Mouse (Mus musculus) neural tube, embryonic 15.5 days (tissue): ENCODE results near the gene 2310022B05Rik. TPM values are rescaled to one million over a fixed set of nuclear protein-coding genes. Genes with fewer than 3 reads are reported as not detected.

Experiments used
- ATAC-seq: fragments of 200-750 bp; cut with Nextera tagmentation; 2 replicates; pipeline ENCODE4 v1.8.0; 2017; ENCODE audit warnings: mild to moderate bottlenecking, moderate TSS enrichment, moderate library complexity; ENCODE audit not compliant: low FRiP score
- H3K27ac ChIP-seq: fragments of 300-500 bp; sonication (generic); replicated peaks from 2 replicates; pipeline ENCODE4 v1.5.1; 2015; ENCODE audit warnings: mild to moderate bottlenecking, inconsistent platforms
- H3K27me3 ChIP-seq: fragments of 300-500 bp; sonication (generic); replicated peaks from 2 replicates; pipeline ENCODE4 v1.6.1; 2015; ENCODE audit warnings: inconsistent platforms
- H3K36me3 ChIP-seq: fragments of 300-500 bp; sonication (generic); 2 replicates; pipeline ENCODE4 v1.6.1; 2015; ENCODE audit warnings: inconsistent platforms
- H3K4me1 ChIP-seq: fragments of 300-500 bp; sonication (generic); 2 replicates; pipeline ENCODE4 v1.6.1; 2015; ENCODE audit warnings: inconsistent platforms
- H3K4me2 ChIP-seq: fragments of 300-500 bp; sonication (generic); 2 replicates; pipeline ENCODE4 v1.6.1; 2015; ENCODE audit warnings: inconsistent platforms, mild to moderate bottlenecking, moderate library complexity
- H3K4me3 ChIP-seq: fragments of 300-500 bp; sonication (generic); replicated peaks from 2 replicates; pipeline ENCODE4 v1.5.1; 2015; ENCODE audit warnings: mild to moderate bottlenecking, inconsistent platforms
- H3K9ac ChIP-seq: fragments of 300-500 bp; sonication (generic); replicated peaks from 2 replicates; pipeline ENCODE4 v1.6.1; 2015; ENCODE audit warnings: mild to moderate bottlenecking, inconsistent platforms
- H3K9me3 ChIP-seq: fragments of 300-500 bp; sonication (generic); replicated peaks from 2 replicates; pipeline ENCODE4 v1.6.1; 2016; ENCODE audit warnings: inconsistent platforms
- WGBS: fragments of 180-500 bp; shearing (Covaris S2); methylation state at CpG from one replicate; pipeline ENCODE4 v1.1.7; 2015; ENCODE audit warnings: mixed read lengths; 5-methylcytosine and 5-hydroxymethylcytosine counted together
- polyA plus RNA-seq: library from polyadenylated mRNA; unstranded; fragments of >200 nt; fragmentation: Nextera tagmentation; extraction: Ambion mirVana; gene quantifications from 2 replicates; pipeline ENCODE4 v1.2.1, GENCODE M21; 2015

The 2310022B05Rik gene
- polyA plus RNA-seq, 1 experiment from 2014 or later, result 15.4 TPM

- Histone ChIP-seq H3K4me3 (no peak overlapping the region), H3K4me2 (peak overlapping the region; percentile 25), H3K9me3 (no peaks in the 10 kb centered on the region), H3K27me3 (no peaks in the 10 kb centered on the region), H3K9ac (no peak overlapping the region), H3K4me1 (peaks cover 77% of the 10 kb centered on the region), H3K36me3 (0 out of 2 replicates have a peak, but pooled peaks cover 3% of the 10 kb centered on the region), H3K27ac (0 out of 2 replicates have a peak overlapping the region, but pooled peaks have one; percentile 7)
- ATAC-seq, result no peak
- WGBS, result 69% methylated on average over 7 of the region's 7 CpGs
Measured at GRCm38 (mm10) chr8:124657961-124658360, 5.2 kb downstream of the 2310022B05Rik start.

DNA sequence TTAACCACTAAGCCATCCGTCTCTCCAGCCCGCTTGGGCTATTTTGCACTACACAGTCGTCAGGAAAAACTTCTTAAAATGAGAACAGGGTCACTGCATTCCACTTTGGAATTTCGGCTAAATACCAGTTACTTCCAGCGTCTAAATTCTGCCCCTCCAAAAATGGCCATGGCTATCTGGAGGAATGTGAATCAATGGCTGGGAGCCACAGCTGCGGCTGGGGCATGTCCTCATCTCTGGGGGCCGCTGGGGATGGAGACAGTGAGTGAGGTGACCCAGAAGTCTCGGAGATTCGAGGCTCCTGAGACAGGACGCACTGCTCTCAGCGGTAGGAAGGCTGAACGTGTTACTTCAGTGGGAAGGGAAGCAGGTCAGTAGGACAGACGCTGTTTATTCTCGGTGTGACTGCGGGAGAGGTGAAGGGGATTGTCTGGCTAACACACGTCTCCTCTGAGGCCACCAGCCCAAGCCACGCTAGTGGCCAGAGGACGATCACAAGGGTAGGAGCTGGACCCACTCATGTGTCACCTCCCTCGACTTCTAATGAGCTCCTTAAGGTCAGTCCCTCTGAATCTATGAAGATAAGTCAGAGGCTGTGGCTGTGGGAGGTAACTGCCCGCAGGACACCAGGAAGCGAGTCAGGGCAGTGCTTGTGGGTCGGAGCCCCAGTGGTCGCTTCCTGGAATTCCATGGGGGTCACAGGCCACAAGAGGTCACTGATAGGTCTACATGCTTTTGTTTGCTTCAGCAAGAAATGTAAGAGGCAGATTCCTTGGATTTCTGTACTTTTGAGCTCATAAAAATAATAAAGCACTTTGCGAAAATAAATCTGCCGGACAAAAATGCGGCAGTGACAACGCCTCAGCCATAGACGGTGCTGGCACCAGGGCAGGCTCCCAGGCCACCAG lies 9.3 kb downstream of the 2310022B05Rik start:
- H3K9me3 ChIP-seq, result no peaks in the 10 kb centered on the region
- no peak overlapping the region for H3K9ac ChIP-seq
- H3K27ac ChIP-seq, result peak overlapping the region; percentile 18; the same call in 1 of the 2 replicates
- WGBS, result 79% methylated on average over 28 of the region's 28 CpGs
- ATAC-seq, result no peak
- H3K27me3 ChIP-seq, result no peaks in the 10 kb centered on the region
- H3K4me2 ChIP-seq, result no peak overlapping the region
- no peak overlapping the region for H3K4me3 ChIP-seq
- peaks cover 12% of the 10 kb centered on the region for H3K36me3 ChIP-seq
- H3K4me1 ChIP-seq, result peaks cover 59% of the 10 kb centered on the region

- H3K27me3 ChIP-seq, result no peaks in the 10 kb centered on the region
- H3K9ac ChIP-seq, result no peak overlapping the region
- H3K9me3 ChIP-seq, result no peaks in the 10 kb centered on the region
- peaks cover 51% of the 10 kb centered on the region for H3K4me1 ChIP-seq
- H3K4me2 ChIP-seq, result no peak overlapping the region
- ATAC-seq, result no peak
- no peak overlapping the region for H3K4me3 ChIP-seq
- H3K27ac ChIP-seq, result peak overlapping the region; percentile 18
- WGBS, result 35% methylated on average over 4 of the region's 4 CpGs
- H3K36me3 ChIP-seq, result peaks cover 12% of the 10 kb centered on the region
Measured at GRCm38 (mm10) chr8:124652546-124652945, 10.6 kb downstream of the 2310022B05Rik start.

GRCm38 (mm10) chr8:124651776-124652175 lies 11.4 kb downstream of the 2310022B05Rik start:
- H3K4me1 ChIP-seq, result peaks cover 48% of the 10 kb centered on the region

DNA sequence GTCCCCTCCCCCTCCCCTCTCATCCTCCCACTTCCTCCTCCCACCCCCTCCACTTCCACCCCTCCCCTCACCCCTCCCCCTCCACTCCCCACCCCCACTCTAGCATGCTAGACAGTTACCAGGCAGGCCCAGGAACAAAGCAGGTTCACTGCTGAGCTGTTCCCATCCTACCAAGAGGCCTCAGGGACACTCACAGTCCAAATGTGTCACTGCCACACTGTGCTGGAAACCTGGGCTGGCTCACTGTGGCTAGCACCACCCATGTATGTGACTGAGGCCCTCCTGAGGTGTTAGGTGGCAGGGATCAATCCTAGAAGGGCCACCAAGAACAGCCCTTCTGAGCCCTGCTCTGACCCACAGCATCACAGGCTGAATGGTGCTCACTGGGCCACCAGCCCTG lies 14.9 kb downstream of the 2310022B05Rik start:
- Histone ChIP-seq H3K27ac (no peak overlapping the region), H3K4me1 (peaks cover 43% of the 10 kb centered on the region), H3K4me3 (no peak overlapping the region), H3K9me3 (no peaks in the 10 kb centered on the region), H3K36me3 (peaks cover 9% of the 10 kb centered on the region), H3K4me2 (no peak overlapping the region), H3K9ac (no peak overlapping the region), H3K27me3 (no peaks in the 10 kb centered on the region)
- no peak for ATAC-seq

More at GRCm38 (mm10) chr8:124651776-124652175, 11.4 kb downstream of the 2310022B05Rik start:
- H3K36me3 ChIP-seq, result peaks cover 12% of the 10 kb centered on the region
- no peaks in the 10 kb centered on the region for H3K9me3 ChIP-seq
- no peak overlapping the region for H3K27ac ChIP-seq
- no peaks in the 10 kb centered on the region for H3K27me3 ChIP-seq
- 91% methylated on average over 20 of the region's 20 CpGs for WGBS
- no peak overlapping the region for H3K4me2 ChIP-seq
- ATAC-seq, result no peak
- no peak overlapping the region for H3K9ac ChIP-seq
- H3K4me3 ChIP-seq, result no peak overlapping the region

DNA sequence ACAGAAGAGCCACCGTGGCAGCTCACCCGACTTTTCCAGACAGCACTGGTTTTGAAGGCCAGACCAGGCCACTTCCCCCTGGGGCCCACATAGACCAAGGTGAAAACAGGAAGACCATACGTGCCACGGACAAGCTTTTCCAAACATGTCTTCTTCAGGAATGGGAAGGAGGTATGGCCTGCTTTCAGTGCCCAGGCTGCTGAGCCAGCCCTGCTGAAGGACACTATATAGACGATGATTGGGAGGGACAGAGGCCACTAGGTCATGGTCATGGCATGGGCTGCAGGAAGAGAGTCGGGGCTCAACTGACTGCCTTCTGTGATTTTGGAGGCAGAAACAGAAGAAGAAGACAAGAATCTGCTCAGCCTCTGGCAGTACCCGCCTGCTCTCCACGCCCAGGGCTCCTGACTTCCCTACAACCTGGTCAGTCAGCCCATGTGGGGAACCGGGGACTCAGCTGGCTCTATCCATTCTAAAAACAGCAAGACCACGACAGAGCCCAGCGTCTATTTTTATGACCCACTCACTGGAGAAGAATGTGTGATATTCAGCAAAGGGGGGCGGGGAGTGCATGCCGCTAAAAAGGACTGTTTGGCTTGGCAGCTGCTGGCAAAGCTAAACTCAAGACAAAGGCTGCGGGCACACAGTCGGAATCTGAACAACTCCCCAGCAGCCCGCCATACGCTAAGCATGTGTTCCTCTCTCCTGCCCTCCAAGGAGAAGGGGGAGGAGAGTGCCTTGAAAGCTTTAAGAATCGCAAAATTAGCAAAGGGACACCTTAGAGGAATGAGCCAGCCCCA lies 19.4 kb downstream of the 2310022B05Rik start:
- ATAC-seq, result peak; percentile 67
- peak overlapping the region; percentile 35 for H3K4me2 ChIP-seq
- no peak overlapping the region for H3K9ac ChIP-seq
- peaks cover 28% of the 10 kb centered on the region for H3K4me1 ChIP-seq
- no peaks in the 10 kb centered on the region for H3K9me3 ChIP-seq
- H3K27me3 ChIP-seq, result no peaks in the 10 kb centered on the region
- peak overlapping the region; percentile 70 for H3K27ac ChIP-seq
- H3K4me3 ChIP-seq, result no peak overlapping the region
- WGBS, result 36% methylated on average over 18 of the region's 18 CpGs
- peaks cover 14% of the 10 kb centered on the region for H3K36me3 ChIP-seq

- ATAC-seq, result no peak
- H3K27ac ChIP-seq, result no peak overlapping the region
- peaks cover 36% of the 10 kb centered on the region for H3K36me3 ChIP-seq
- 95% methylated on average over 8 of the region's 8 CpGs for WGBS
- peaks cover 24% of the 10 kb centered on the region for H3K4me1 ChIP-seq
- no peaks in the 10 kb centered on the region for H3K9me3 ChIP-seq
- no peak overlapping the region for H3K9ac ChIP-seq
- no peaks in the 10 kb centered on the region for H3K27me3 ChIP-seq
- H3K4me3 ChIP-seq, result no peak overlapping the region
- H3K4me2 ChIP-seq, result no peak overlapping the region
Measured at GRCm38 (mm10) chr8:124641599-124641998, 21.6 kb downstream of the 2310022B05Rik start.

GRCm38 (mm10) chr8:124635247-124635502 lies 28.0 kb downstream of the 2310022B05Rik start:
- H3K4me2 ChIP-seq, result no peak overlapping the region
- WGBS, result 87% methylated on average over 8 of the region's 8 CpGs
- 0 out of 2 replicates have a peak, but pooled peaks cover 5% of the 10 kb centered on the region for H3K4me1 ChIP-seq
- H3K27ac ChIP-seq, result no peak overlapping the region
- no peak overlapping the region for H3K4me3 ChIP-seq
- H3K9me3 ChIP-seq, result no peaks in the 10 kb centered on the region
- ATAC-seq, result no peak
- no peaks in the 10 kb centered on the region for H3K27me3 ChIP-seq
- peaks cover 45% of the 10 kb centered on the region for H3K36me3 ChIP-seq
- no peak overlapping the region for H3K9ac ChIP-seq

DNA sequence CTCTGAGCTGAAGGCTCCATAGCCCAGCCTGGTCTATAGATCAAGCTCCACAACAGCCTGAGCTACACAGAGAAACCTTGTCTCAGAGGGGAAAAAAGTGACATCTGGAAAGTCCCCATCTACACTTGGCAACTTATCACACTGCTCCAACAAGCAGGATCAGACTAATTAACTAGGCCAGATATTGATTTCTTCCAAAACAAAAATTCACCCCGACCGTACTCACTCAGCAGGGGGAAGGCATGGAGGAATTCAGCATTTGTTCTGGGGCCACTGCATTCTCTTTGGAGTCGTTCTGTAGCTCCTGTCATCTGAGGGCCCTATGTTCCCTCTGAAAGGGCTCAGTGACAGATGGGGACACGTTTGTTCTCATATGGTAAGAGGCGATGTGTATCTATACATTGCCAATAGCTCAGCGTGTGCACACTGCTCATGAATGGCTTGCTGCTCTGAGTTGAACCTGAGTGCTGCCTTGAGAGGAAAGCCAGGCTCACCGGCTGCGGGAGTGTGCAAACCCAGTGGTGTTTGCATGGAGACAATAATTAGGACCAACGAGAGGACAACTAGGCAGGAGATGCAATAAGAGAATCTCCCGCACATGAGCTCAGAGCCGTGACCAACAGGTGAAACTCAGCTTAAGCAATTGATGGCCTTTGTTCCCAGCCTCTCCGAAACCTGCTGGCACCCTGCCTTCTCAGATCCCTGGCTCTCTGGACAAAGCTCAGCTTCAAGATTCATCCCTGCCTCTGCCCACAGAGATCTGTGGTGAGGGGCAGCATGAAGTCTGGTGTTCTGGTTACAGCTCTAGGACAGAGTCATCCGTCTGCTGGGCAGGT lies 28.5 kb downstream of the 2310022B05Rik start:
- 69% methylated on average over 13 of the region's 13 CpGs for WGBS

GRCm38 (mm10) chr8:124633001-124633703 lies 30.0 kb downstream of the 2310022B05Rik start:
- WGBS, result 89% methylated on average over 14 of the region's 14 CpGs
- no peaks in the 10 kb centered on the region for H3K27me3 ChIP-seq
- H3K9me3 ChIP-seq, result no peaks in the 10 kb centered on the region
- 0 out of 2 replicates have a peak, but pooled peaks cover 5% of the 10 kb centered on the region for H3K4me1 ChIP-seq
- no peak for ATAC-seq
- no peak overlapping the region for H3K27ac ChIP-seq
- no peak overlapping the region for H3K4me2 ChIP-seq
- no peak overlapping the region for H3K4me3 ChIP-seq
- no peak overlapping the region for H3K9ac ChIP-seq
- H3K36me3 ChIP-seq, result peaks cover 30% of the 10 kb centered on the region

More for the DNA sequence above, 28.5 kb downstream of the 2310022B05Rik start:
- Histone ChIP-seq H3K27ac (no peak overlapping the region), H3K36me3 (peaks cover 43% of the 10 kb centered on the region), H3K9me3 (no peaks in the 10 kb centered on the region), H3K27me3 (no peaks in the 10 kb centered on the region), H3K4me2 (no peak overlapping the region), H3K9ac (no peak overlapping the region), H3K4me1 (0 out of 2 replicates have a peak, but pooled peaks cover 5% of the 10 kb centered on the region), H3K4me3 (no peak overlapping the region)
- no peak for ATAC-seq
